Mouse (Mus musculus) CH12.LX (cell line): ENCODE measurements around the gene Pdzd2. TPM values are rescaled to one million over a fixed set of nuclear protein-coding genes. Genes with fewer than 3 reads are reported as not detected.

ENCODE experiments used
- DNase-seq: peaks from one replicate; pipeline ENCODE4 v3.0.0-alpha.2; 2013; ENCODE audit errors: extremely low read depth
- H3K27ac ChIP-seq: 2 replicates; pipeline ENCODE4 v1.5.1; 2012; ENCODE audit warnings: low read depth, mild to moderate bottlenecking, control low read depth, moderate library complexity; ENCODE audit not compliant: insufficient read depth
- H3K27me3 ChIP-seq: replicated peaks from 2 replicates; pipeline ENCODE3; 2012; ENCODE audit warnings: inconsistent platforms
- H3K36me3 ChIP-seq, 2 experiments: replicated peaks in 1 of 2; 2 replicates each; pipeline versions ENCODE3 to v1.6.1; 2012; ENCODE audit warnings: inconsistent platforms in 1 of 2, low read length in 1 of 2, mild to moderate bottlenecking in 1 of 2, mixed read lengths in 1 of 2, moderate library complexity in 1 of 2; ENCODE audit not compliant: control insufficient read depth in 1 of 2, insufficient read depth in 1 of 2
- H3K4me1 ChIP-seq, 2 experiments: 2 replicates each; pipeline ENCODE4 v1.6.1; 2012; ENCODE audit warnings: inconsistent platforms in 1 of 2, moderate library complexity in 1 of 2; ENCODE audit not compliant: insufficient read depth in 2 of 2, control insufficient read depth in 1 of 2
- H3K4me2 ChIP-seq: 2 replicates; pipeline ENCODE4 v1.6.1; 2012; ENCODE audit warnings: low read depth, mild to moderate bottlenecking, control low read depth; ENCODE audit not compliant: poor library complexity, insufficient read depth, severe bottlenecking
- H3K4me3 ChIP-seq, 3 experiments: fragments of 150-350 bp in 1 of 3; sonication (generic) in 1 of 3; replicated peaks in 1 of 3; 2 replicates each; pipeline versions ENCODE3 to v1.5.1; 2011 to 2012; ENCODE audit warnings: low read depth in 2 of 3, low read length in 2 of 3, mild to moderate bottlenecking in 2 of 3, moderate library complexity in 2 of 3, control low read depth in 1 of 3, improper control_type of control experiment in 1 of 3, inconsistent platforms in 1 of 3, mixed read lengths in 1 of 3; ENCODE audit not compliant: poor library complexity in 1 of 3
- H3K79me2 ChIP-seq: replicated peaks from 2 replicates; pipeline ENCODE4 v1.6.1; 2012; ENCODE audit warnings: mild to moderate bottlenecking, moderate library complexity; ENCODE audit not compliant: control insufficient read depth, poor library complexity, insufficient read depth, severe bottlenecking; ENCODE audit errors: extremely low read depth
- H3K9ac ChIP-seq: 2 replicates; pipeline ENCODE4 v1.6.1; 2012; ENCODE audit warnings: low read depth, mild to moderate bottlenecking, control low read depth, moderate library complexity; ENCODE audit not compliant: insufficient read depth
- H3K9me3 ChIP-seq: replicated peaks from 2 replicates; pipeline ENCODE3; 2012; ENCODE audit warnings: low read length, inconsistent platforms, mixed read lengths
- CTCF ChIP-seq, 2 experiments: IDR thresholded peaks in 1 of 2; conservative IDR thresholded peaks in 1 of 2; 2 replicates each; pipeline ENCODE4 v1.5.1; 2011 to 2012; ENCODE audit warnings: low read depth in 2 of 2, low read length in 2 of 2, improper control_type of control experiment in 1 of 2, inconsistent platforms in 1 of 2, mild to moderate bottlenecking in 1 of 2, moderate library complexity in 1 of 2
- E2F4 ChIP-seq: IDR thresholded peaks from 2 replicates; pipeline ENCODE4 v1.6.1; 2011; ENCODE audit warnings: low read depth, low read length, improper control_type of control experiment; ENCODE audit not compliant: insufficient replicate concordance
- ETS1 ChIP-seq: conservative IDR thresholded peaks from 2 replicates; pipeline ENCODE4 v1.6.1; 2012; ENCODE audit warnings: low read depth, mild to moderate bottlenecking, inconsistent platforms, low read length, improper control_type of control experiment, moderate library complexity
- HCFC1 ChIP-seq: IDR thresholded peaks from 2 replicates; pipeline ENCODE4 v1.6.1; 2012; ENCODE audit warnings: low read depth, mild to moderate bottlenecking, inconsistent platforms, low read length, improper control_type of control experiment
- JUN ChIP-seq: IDR thresholded peaks from 2 replicates; pipeline ENCODE4 v1.6.1; 2011; ENCODE audit warnings: low read depth, mild to moderate bottlenecking, low read length, improper control_type of control experiment, moderate library complexity; ENCODE audit not compliant: insufficient read depth
- MAFK ChIP-seq: IDR thresholded peaks from 2 replicates; pipeline ENCODE4 v1.6.1; 2011; ENCODE audit warnings: low read length, improper control_type of control experiment; ENCODE audit not compliant: insufficient replicate concordance
- MEF2A ChIP-seq: IDR thresholded peaks from 2 replicates; pipeline ENCODE4 v1.6.1; 2014; ENCODE audit warnings: low read depth, mild to moderate bottlenecking, inconsistent platforms, low read length, improper control_type of control experiment, borderline replicate concordance
- MXI1 ChIP-seq: IDR thresholded peaks from 2 replicates; pipeline ENCODE4 v1.6.1; 2011; ENCODE audit warnings: mild to moderate bottlenecking, low read depth, low read length, improper control_type of control experiment
- MYC ChIP-seq: IDR thresholded peaks from 2 replicates; pipeline ENCODE4 v1.6.1; 2011; ENCODE audit warnings: low read depth, mild to moderate bottlenecking, improper control_type of control experiment, low read length
- NRF1 ChIP-seq: IDR thresholded peaks from 2 replicates; pipeline ENCODE4 v1.6.1; 2014; ENCODE audit warnings: low read depth, mild to moderate bottlenecking, inconsistent platforms, low read length, improper control_type of control experiment, moderate library complexity
- POLR2A ChIP-seq: IDR thresholded peaks from 2 replicates; pipeline ENCODE4 v1.6.1; 2011; ENCODE audit warnings: low read depth, mild to moderate bottlenecking, improper control_type of control experiment, low read length
- POLR2AphosphoS2 ChIP-seq: IDR thresholded peaks from 2 replicates; pipeline ENCODE4 v1.6.1; 2011; ENCODE audit warnings: low read depth, low read length, improper control_type of control experiment
- RAD21 ChIP-seq: IDR thresholded peaks from 2 replicates; pipeline ENCODE4 v1.6.1; 2011; ENCODE audit warnings: low read depth, mild to moderate bottlenecking, low read length, improper control_type of control experiment, moderate library complexity
- RCOR1 ChIP-seq: conservative IDR thresholded peaks from 2 replicates; pipeline ENCODE4 v1.6.1; 2012; ENCODE audit warnings: low read depth, mild to moderate bottlenecking, inconsistent platforms, low read length, improper control_type of control experiment
- SIN3A ChIP-seq: IDR thresholded peaks from 2 replicates; pipeline ENCODE4 v1.6.1; 2012; ENCODE audit warnings: low read length, improper control_type of control experiment, inconsistent platforms
- TBP ChIP-seq: conservative IDR thresholded peaks from 2 replicates; pipeline ENCODE4 v1.6.1; 2011; ENCODE audit warnings: low read depth, low read length, improper control_type of control experiment
- USF1 ChIP-seq: IDR thresholded peaks from 2 replicates; pipeline ENCODE4 v1.6.1; 2014; ENCODE audit warnings: low read depth, mild to moderate bottlenecking, inconsistent platforms, low read length, improper control_type of control experiment
- ZC3H11A ChIP-seq: IDR thresholded peaks from 2 replicates; pipeline ENCODE4 v1.6.1; 2012; ENCODE audit warnings: low read depth, mild to moderate bottlenecking, inconsistent platforms, low read length, improper control_type of control experiment
- ZKSCAN1 ChIP-seq: IDR thresholded peaks from 2 replicates; pipeline ENCODE4 v1.6.1; 2012; ENCODE audit warnings: low read depth, inconsistent platforms, low read length, improper control_type of control experiment, borderline replicate concordance
- dilution Hi-C: fragments of 300-500 bp; cut with MboI; formaldehyde crosslinking; loops from 2 replicates; pipeline ENCODE4 v1.14.3; 2020; ENCODE audit warnings: low sequenced_read_pairs; ENCODE audit not compliant: extremely low pct_unique_long_range_greater_than_20kb, extremely low pct_ligation_motif_present
- in situ Hi-C: fragments of 300-500 bp; cut with MboI; formaldehyde crosslinking; loops from 3 replicates; pipeline ENCODE4 v1.14.3; 2019; ENCODE audit warnings: low sequenced_read_pairs, low pct_ligation_motif_present, low pct_unique_long_range_greater_than_20kb, mixed read lengths
- polyA plus RNA-seq: library from polyadenylated mRNA; unstranded; fragments of >175 nt; gene quantifications from 2 replicates; pipeline ENCODE4 v1.2.1, GENCODE M21; 2012; ENCODE audit warnings: low read depth; ENCODE audit not compliant: insufficient read length
- total RNA-seq, 2 experiments: library from RNA; depleted of rRNA; stranded (reverse); fragments of 300-350 nt in 1 of 2; fragments of >200 nt in 1 of 2; gene quantifications; 2 replicates each; pipeline ENCODE4 v1.2.3; 2012 to 2014

Pdzd2 gene
- total and polyA plus RNA-seq, 3 experiments = 0.04 to 0.24 (median 0.17) TPM

DNA sequence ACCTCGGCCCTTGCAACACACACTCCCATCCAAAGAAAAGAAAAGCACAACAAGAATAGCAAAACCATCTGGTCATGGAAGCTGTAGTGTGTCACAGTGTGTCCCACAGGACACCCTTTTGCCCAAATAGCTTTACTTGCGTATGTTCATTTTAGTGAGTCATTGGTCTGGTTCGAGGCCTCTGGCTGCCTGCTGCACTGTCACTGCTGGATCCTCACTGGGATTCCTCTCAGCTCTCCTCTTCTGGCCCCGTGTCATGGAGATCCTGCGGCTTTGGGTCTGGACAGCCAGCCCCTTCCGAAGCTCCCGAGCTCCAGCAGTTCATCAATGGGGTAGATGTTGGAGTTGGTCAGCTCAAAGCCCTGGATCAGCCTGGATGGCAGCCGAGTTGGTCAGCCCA, 421.3 kb downstream of the Pdzd2 start:
- Histone ChIP-seq H3K4me1 (peaks cover 0 to 8% of the 10 kb centered on the region in 2 experiments; a peak in 2 of 4 replicates), H3K79me2 (peaks cover 20% of the 10 kb centered on the region), H3K27ac (no peak overlapping the region), H3K9me3 (no peaks in the 10 kb centered on the region), H3K36me3 (no peaks in the 10 kb centered on the region), H3K4me3 (no peak overlapping the region), H3K27me3 (peaks cover 21% of the 10 kb centered on the region), H3K9ac (no peak overlapping the region), H3K4me2 (no peak overlapping the region)
- DNase-seq = no peak
- in situ Hi-C loops (no loop called here), dilution Hi-C loops (no loop called here)
- TF ChIP-seq E2F4 = no peak
- no peak for TF ChIP-seq MEF2A
- TF ChIP-seq MXI1 = no peak
- no peak for TF ChIP-seq SIN3A
- no peak for TF ChIP-seq ETS1
- TF ChIP-seq HCFC1 = no peak
- no peak for TF ChIP-seq USF1
- no peak for TF ChIP-seq POLR2AphosphoS2
- TF ChIP-seq MAFK = no peak
- no peak for TF ChIP-seq CTCF (conservative IDR thresholded peaks at IDR 0.05 in 1 of 2, IDR thresholded peaks at IDR 0.05 in 1 of 2; ENCODE audit: low read depth in 2 of 2, low read length in 2 of 2)

DNA sequence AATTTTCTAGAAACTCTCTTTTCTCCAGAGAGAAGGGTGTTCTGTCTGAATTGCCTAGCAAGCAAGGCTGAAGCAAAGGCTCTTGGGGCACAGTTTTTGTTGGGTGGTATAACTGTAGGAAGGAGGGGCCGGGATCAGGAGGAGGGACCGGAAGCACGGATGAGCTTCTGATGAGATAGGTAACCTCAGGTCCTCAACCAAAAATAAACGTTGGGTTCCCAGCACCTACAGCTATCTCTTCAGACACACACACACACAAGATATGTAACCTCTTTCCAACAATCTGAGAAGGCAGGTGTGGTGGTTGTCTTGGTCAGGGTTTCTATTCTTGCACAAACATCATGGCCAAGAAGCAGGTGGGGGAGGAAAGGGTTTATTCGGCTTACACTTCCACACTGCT, 422.4 kb downstream of the Pdzd2 start:
- no peak overlapping the region for H3K9ac ChIP-seq
- in situ Hi-C loops (no loop called here), dilution Hi-C loops (no loop called here)
- peaks cover 21% of the 10 kb centered on the region for H3K27me3 ChIP-seq
- H3K4me1 ChIP-seq = peaks cover 0 to 6% of the 10 kb centered on the region in 2 experiments; a peak in 2 of 4 replicates
- H3K36me3 ChIP-seq = no peaks in the 10 kb centered on the region
- H3K9me3 ChIP-seq = no peaks in the 10 kb centered on the region
- DNase-seq = no peak
- TF ChIP-seq RAD21 (no peak), MEF2A (no peak), MYC (no peak), NRF1 (no peak), ZKSCAN1 (no peak), SIN3A (no peak), RCOR1 (no peak), TBP (no peak), JUN (no peak), ZC3H11A (no peak), POLR2A (no peak), CTCF (conservative IDR thresholded peaks at IDR 0.05 in 1 of 2, IDR thresholded peaks at IDR 0.05 in 1 of 2; ENCODE audit: low read depth in 2 of 2, low read length in 2 of 2) (no peak), MXI1 (no peak), POLR2AphosphoS2 (no peak)
- no peak overlapping the region for H3K27ac ChIP-seq
- H3K4me2 ChIP-seq = no peak overlapping the region
- H3K4me3 ChIP-seq = no peak overlapping the region
- H3K79me2 ChIP-seq = peaks cover 10% of the 10 kb centered on the region
